Mouse (Mus musculus) embryonic facial prominence, embryonic 15.5 days (tissue): ENCODE results near the gene Atat1. TPM values are rescaled to one million over a fixed set of nuclear protein-coding genes. Genes with fewer than 3 reads are reported as not detected.
"Not testable (repeated sequence)": the region's sequence is repeated elsewhere in the genome, so short reads cannot be mapped to it uniquely, and the experiment has no call there.

ENCODE experiments used
- ATAC-seq: fragments of 200-750 bp; cut with Nextera tagmentation; 2 replicates; pipeline ENCODE4 v1.8.0; 2017; ENCODE audit warnings: low read depth, moderate TSS enrichment; ENCODE audit not compliant: insufficient number of reproducible peaks, low FRiP score, low TSS enrichment
- H3K27ac ChIP-seq: fragments of 300-500 bp; sonication (generic); replicated peaks from 2 replicates; pipeline ENCODE4 v1.5.1; 2015; ENCODE audit warnings: mild to moderate bottlenecking, inconsistent platforms
- H3K27me3 ChIP-seq: fragments of 300-500 bp; sonication (generic); 2 replicates; pipeline ENCODE4 v1.6.1; 2015; ENCODE audit warnings: inconsistent platforms
- H3K36me3 ChIP-seq: fragments of 300-500 bp; sonication (generic); 2 replicates; pipeline ENCODE4 v1.6.1; 2015; ENCODE audit warnings: mild to moderate bottlenecking, inconsistent platforms
- H3K4me1 ChIP-seq: fragments of 300-500 bp; sonication (generic); 2 replicates; pipeline ENCODE4 v1.6.1; 2015; ENCODE audit warnings: inconsistent platforms
- H3K4me2 ChIP-seq: fragments of 300-500 bp; sonication (generic); replicated peaks from 2 replicates; pipeline ENCODE4 v1.6.1; 2015; ENCODE audit warnings: mild to moderate bottlenecking, inconsistent platforms
- H3K4me3 ChIP-seq: fragments of 300-500 bp; sonication (generic); replicated peaks from 2 replicates; pipeline ENCODE4 v1.5.1; 2015; ENCODE audit warnings: mild to moderate bottlenecking, inconsistent platforms
- H3K9ac ChIP-seq: fragments of 300-500 bp; sonication (generic); 2 replicates; pipeline ENCODE4 v1.6.1; 2015; ENCODE audit warnings: inconsistent platforms
- H3K9me3 ChIP-seq: fragments of 300-500 bp; sonication (generic); replicated peaks from 2 replicates; pipeline ENCODE4 v1.6.1; 2016; ENCODE audit warnings: inconsistent platforms
- WGBS: fragments of 180-500 bp; shearing (Covaris S2); methylation state at CpG from one replicate; pipeline ENCODE4 v1.1.7; 2015; 5-methylcytosine and 5-hydroxymethylcytosine counted together
- polyA plus RNA-seq: library from polyadenylated mRNA; unstranded; fragments of >200 nt; fragmentation: Nextera tagmentation; extraction: Ambion mirVana; gene quantifications from 2 replicates; pipeline ENCODE4 v1.2.1, GENCODE M21; 2015

Gene Atat1
- 64.5 and 77.7 TPM in 2 replicates for polyA plus RNA-seq

DNA sequence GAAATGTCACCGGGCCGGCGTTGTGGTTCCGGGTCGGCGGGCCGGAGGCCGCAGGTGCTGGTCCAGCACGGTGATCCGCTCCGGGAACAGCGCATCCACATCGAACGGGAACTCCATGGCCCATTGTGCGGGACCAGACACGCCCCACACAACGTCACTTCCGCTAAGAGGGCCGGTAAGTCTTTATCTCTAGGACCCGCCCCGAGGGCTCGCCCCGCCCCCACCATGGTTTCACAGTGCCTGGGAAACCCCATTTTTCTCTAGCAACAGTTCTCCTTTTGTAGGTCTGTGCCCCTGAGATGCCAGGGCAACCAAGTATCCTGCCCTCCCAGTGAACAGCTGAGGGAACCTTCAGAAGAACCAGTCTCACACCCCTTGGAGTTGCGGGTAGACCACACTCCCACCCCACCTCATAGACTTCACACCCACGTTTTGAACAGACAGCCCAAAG, at the start of gene Atat1:
Gene Atat1, minus strand, starts transcription at position 157 of the 451 bp plus-strand sequence.
- ATAC-seq: peak; percentile 74
- Histone ChIP-seq H3K4me3 (peak within 1 kb of the TSS; percentile 76), H3K4me1 (peaks cover 24% of the 10 kb centered on the region), H3K36me3 (peaks cover 52% of the 10 kb centered on the region), H3K27ac (peak within 1 kb of the TSS; percentile 80), H3K4me2 (peak within 1 kb of the TSS; percentile 82), H3K27me3 (no peaks in the 10 kb centered on the region), H3K9ac (peak within 1 kb of the TSS; percentile 62), H3K9me3 (no peaks in the 10 kb centered on the region)
- WGBS: 3% methylated on average over 25 of the region's 25 CpGs

DNA sequence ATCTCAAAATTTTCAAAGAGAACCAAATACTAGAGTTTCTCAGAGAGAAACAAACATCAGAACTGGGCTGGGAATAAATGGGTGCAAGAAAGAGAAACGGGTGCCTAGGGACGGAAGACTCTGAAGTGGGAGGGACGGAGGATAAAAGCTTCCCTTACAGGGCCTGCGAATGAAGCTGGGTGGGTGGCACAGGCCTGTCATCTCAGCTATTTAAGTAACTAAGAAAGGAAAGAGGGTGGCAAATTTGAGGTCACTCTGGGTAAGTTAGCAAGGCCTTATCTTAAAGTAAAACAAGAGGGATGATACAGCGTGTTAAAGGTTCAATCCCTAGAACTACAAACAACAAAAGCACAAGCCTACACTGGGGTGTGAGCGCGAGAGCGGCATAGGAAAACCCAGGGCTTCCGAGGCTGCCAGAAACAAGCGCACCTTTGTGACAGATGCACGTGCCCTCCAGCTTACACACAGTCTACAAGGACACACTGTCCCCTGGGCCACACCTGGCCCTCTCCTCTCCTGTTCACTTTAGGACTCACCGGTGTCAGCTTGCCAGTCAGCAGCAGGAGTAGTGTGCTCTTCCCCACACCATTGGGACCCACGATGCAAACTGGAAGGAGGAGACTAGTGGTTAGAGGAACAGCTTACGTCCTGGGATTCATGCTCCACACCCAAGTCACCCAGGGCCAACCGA, 48.8 kb upstream of the Atat1 start:
- Histone ChIP-seq H3K36me3 (peaks cover 82% of the 10 kb centered on the region), H3K9me3 (no peaks in the 10 kb centered on the region), H3K4me3 (no peak overlapping the region), H3K9ac (no peak overlapping the region), H3K4me1 (no peaks in the 10 kb centered on the region), H3K4me2 (no peak overlapping the region), H3K27ac (no peak overlapping the region), H3K27me3 (no peaks in the 10 kb centered on the region)
- WGBS: 95% methylated on average over 15 of the region's 15 CpGs
- no peak for ATAC-seq

- no peaks in the 10 kb centered on the region for H3K27me3 ChIP-seq
- no peak overlapping the region for H3K4me2 ChIP-seq
- 75% methylated on average over 8 of the region's 8 CpGs for WGBS
Measured at GRCm38 (mm10) chr17:35954665-35955064, 44.8 kb upstream of the Atat1 start.

GRCm38 (mm10) chr17:35952559-35952958, 42.7 kb upstream of the Atat1 start:
- not testable (repeated sequence) for H3K27me3 ChIP-seq, H3K4me2 ChIP-seq, H3K9ac ChIP-seq, H3K4me3 ChIP-seq, H3K27ac ChIP-seq, H3K4me1 ChIP-seq, ATAC-seq, H3K9me3 ChIP-seq
- H3K36me3 ChIP-seq: peaks cover 22% of the 10 kb centered on the region
- WGBS: 87% methylated on average over 2 of the region's 3 CpGs

More at GRCm38 (mm10) chr17:35954665-35955064, 44.8 kb upstream of the Atat1 start:
- Histone ChIP-seq H3K36me3 (peaks cover 43% of the 10 kb centered on the region), H3K4me1 (no peaks in the 10 kb centered on the region), H3K4me3 (no peak overlapping the region), H3K9me3 (no peaks in the 10 kb centered on the region), H3K27ac (no peak overlapping the region), H3K9ac (no peak overlapping the region)
- ATAC-seq: no peak

DNA sequence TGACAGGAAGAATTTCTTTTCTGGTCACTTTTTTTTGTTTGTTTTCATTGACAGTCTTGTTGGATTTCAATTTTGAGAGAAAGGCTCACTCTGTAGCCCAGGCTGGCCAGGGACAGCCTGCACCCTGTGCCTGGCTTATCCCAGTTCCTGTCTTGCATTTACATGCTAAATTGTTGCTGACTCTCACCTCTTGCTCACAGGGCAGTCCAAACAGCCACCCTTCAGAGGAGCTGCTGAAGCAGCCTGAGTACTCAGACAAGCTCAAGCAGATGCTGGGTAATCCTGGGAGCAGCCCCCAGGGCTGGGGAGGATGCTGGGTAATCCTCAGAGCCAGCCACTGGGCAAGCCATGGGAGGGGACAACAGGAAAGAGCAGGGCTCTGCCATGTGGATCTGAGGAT, 41.1 kb upstream of the Atat1 start:
- ATAC-seq, H3K4me1 ChIP-seq: not testable (repeated sequence)

DNA sequence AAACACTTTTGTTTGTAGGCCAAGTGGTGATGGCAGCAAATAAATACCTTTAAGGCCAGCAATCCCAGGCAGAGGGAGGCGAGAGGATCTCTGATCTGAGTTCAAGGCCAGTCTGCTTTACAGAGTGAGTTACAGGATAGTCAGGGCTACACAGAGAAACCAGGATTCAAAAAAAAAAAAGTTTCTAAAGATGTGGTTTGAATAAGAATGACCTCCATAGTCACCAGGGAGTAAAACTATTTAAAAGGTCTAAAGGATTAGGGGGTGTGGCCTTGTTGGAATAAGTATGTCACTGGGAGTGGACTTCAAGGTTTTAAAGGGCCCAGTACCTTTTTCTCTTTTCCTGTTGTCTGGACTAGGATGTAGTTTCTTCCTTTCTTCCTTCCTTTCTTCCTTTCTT, 30.1 kb upstream of the Atat1 start:
- Histone ChIP-seq H3K4me1 (no peaks in the 10 kb centered on the region), H3K36me3 (no peaks in the 10 kb centered on the region), H3K27me3 (no peaks in the 10 kb centered on the region), H3K9ac (no peak overlapping the region), H3K9me3 (no peaks in the 10 kb centered on the region), H3K27ac (no peak overlapping the region), H3K4me3 (no peak overlapping the region), H3K4me2 (no peak overlapping the region)
- ATAC-seq: no peak
- WGBS: 53% methylated on average over 1 of the region's 1 CpGs

More for the DNA sequence above, 41.1 kb upstream of the Atat1 start:
- not testable (repeated sequence) for H3K27ac ChIP-seq, H3K27me3 ChIP-seq, H3K4me3 ChIP-seq, H3K9me3 ChIP-seq, H3K36me3 ChIP-seq, H3K9ac ChIP-seq, H3K4me2 ChIP-seq

- WGBS: 39% methylated on average over 2 of the region's 2 CpGs
- H3K27me3 ChIP-seq: no peaks in the 10 kb centered on the region
- ATAC-seq: no peak
- H3K4me2 ChIP-seq: no peak overlapping the region
- no peak overlapping the region for H3K4me3 ChIP-seq
- H3K4me1 ChIP-seq: no peaks in the 10 kb centered on the region
- no peak overlapping the region for H3K9ac ChIP-seq
- H3K27ac ChIP-seq: no peak overlapping the region
- H3K36me3 ChIP-seq: no peaks in the 10 kb centered on the region
- H3K9me3 ChIP-seq: no peaks in the 10 kb centered on the region
Measured at GRCm38 (mm10) chr17:35939108-35939507, 29.2 kb upstream of the Atat1 start.

DNA sequence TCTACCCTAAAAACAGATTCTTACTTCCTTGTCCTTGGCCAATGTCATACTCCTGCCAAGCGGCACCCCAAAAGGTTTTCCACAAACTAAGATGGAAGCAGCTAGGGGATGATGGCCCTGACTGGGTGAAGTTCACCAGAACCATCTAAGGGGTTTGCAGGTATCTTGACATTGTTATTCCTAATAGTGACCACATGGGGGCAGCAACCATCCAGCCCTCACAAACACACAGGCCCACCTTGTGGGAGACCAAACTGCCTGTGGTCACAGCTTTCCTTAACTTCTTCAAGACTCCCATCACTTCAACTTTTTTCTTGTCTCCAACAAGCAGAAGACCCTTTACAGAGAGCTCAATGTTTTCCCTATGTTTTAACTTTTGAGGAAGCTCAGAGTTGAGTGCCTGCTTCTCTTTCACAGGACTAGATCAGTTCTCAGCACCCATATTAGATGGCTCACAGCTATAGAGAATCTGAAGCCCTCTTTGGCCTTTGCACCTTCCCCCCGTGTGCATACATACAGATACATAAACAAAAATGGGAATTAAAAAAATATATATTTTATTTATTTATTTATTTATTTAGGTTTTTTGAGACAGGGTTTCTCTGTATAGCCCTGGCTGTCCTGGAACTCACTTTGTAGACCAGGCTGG, 27.9 kb upstream of the Atat1 start:
- H3K9ac ChIP-seq: no peak overlapping the region
- ATAC-seq: no peak
- no peaks in the 10 kb centered on the region for H3K27me3 ChIP-seq
- no peaks in the 10 kb centered on the region for H3K36me3 ChIP-seq
- H3K4me3 ChIP-seq: no peak overlapping the region
- H3K4me1 ChIP-seq: no peaks in the 10 kb centered on the region
- H3K4me2 ChIP-seq: no peak overlapping the region
- no peaks in the 10 kb centered on the region for H3K9me3 ChIP-seq
- 45% methylated on average over 2 of the region's 2 CpGs for WGBS
- H3K27ac ChIP-seq: no peak overlapping the region

DNA sequence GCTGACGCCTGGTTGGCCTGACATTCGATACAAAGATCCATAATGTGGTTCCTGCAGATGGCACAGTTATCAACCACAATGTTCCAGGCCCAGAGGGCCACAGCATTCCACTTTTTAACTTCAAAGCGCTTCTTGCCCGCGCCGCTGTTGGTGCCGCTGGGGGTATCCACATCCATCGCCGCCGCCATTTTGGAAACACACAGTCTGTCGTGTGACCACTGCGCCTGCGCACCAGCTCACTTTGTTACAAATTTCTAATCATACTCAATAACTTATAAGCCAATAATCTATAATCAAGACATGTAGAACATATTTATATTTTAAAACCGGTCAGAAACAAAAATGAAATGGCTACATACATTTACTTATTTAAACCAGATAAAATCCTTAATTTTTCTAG, 25.9 kb upstream of the Atat1 start:
- not testable (repeated sequence) for H3K9ac ChIP-seq, H3K27me3 ChIP-seq, H3K4me1 ChIP-seq, H3K4me3 ChIP-seq, H3K27ac ChIP-seq, H3K4me2 ChIP-seq, ATAC-seq, H3K9me3 ChIP-seq, H3K36me3 ChIP-seq
- 80% methylated on average over 14 of the region's 14 CpGs for WGBS

- Histone ChIP-seq H3K27me3 (no peaks in the 10 kb centered on the region), H3K4me2 (no peak overlapping the region), H3K9me3 (no peaks in the 10 kb centered on the region), H3K27ac (no peak overlapping the region), H3K4me1 (no peaks in the 10 kb centered on the region), H3K9ac (no peak overlapping the region), H3K36me3 (peaks cover 40% of the 10 kb centered on the region), H3K4me3 (no peak overlapping the region)
- ATAC-seq: no peak
- WGBS: 84% methylated on average over 4 of the region's 4 CpGs
Measured at GRCm38 (mm10) chr17:35932608-35933007, 22.7 kb upstream of the Atat1 start.

DNA sequence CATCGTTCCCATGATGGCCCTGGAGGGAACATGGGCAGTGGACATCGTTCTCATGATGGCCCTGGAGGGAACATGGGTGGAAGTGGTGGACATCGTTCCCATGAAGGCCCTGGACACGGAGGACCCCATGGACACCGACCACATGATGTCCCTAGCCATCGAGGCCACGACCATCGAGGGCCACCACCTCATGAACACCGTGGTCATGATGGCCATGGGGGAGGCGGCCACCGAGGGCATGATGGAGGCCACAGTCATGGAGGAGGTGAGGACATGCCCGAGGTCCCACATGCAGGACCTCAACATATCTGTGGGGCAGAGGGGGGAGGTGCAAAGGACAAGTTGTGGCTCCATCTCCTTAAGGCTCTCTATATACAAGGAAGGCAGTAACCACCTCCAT, 20.8 kb upstream of the Atat1 start:
- H3K4me2 ChIP-seq: no peak overlapping the region
- no peaks in the 10 kb centered on the region for H3K4me1 ChIP-seq
- H3K4me3 ChIP-seq: no peak overlapping the region
- no peak overlapping the region for H3K27ac ChIP-seq
- ATAC-seq: peak; percentile 16; the same call in 1 of the 2 replicates
- no peaks in the 10 kb centered on the region for H3K9me3 ChIP-seq
- peaks cover 58% of the 10 kb centered on the region for H3K36me3 ChIP-seq
- H3K27me3 ChIP-seq: no peaks in the 10 kb centered on the region
- 96% methylated on average over 12 of the region's 12 CpGs for WGBS
- no peak overlapping the region for H3K9ac ChIP-seq

- H3K9me3 ChIP-seq: no peaks in the 10 kb centered on the region
- peaks cover 69% of the 10 kb centered on the region for H3K36me3 ChIP-seq
- no peak overlapping the region for H3K27ac ChIP-seq
- H3K4me3 ChIP-seq: no peak overlapping the region
- H3K4me2 ChIP-seq: no peak overlapping the region
- H3K9ac ChIP-seq: no peak overlapping the region
- no peaks in the 10 kb centered on the region for H3K27me3 ChIP-seq
- H3K4me1 ChIP-seq: no peaks in the 10 kb centered on the region
- ATAC-seq: no peak
- 94% methylated on average over 2 of the region's 2 CpGs for WGBS
Measured at GRCm38 (mm10) chr17:35929534-35929933, 19.7 kb upstream of the Atat1 start.
